ENCODE assay signal across 16 mouse cellular contexts in genomic region chr9:111422567-111422966, GRCm38 (mm10). TPM values are rescaled to one million over a fixed set of nuclear protein-coding genes. Genes with fewer than 3 reads are reported as not detected.
"Had no signal": no experiment of that assay in that cellular context is flagged by ENCODE, and none has a peak within 500 bp of the region (broad histone marks: within the 10 kb centered on the region; RNA-seq: fewer than 3 reads in every experiment).

No protein-coding gene starts in this region.

- H3K27me3 ChIP-seq: limb, embryonic 12.5 days; liver, embryonic 13.5 days; midbrain, embryonic 15.5 days; neural tube, embryonic 12.5 days had no signal

- H3K36me3 ChIP-seq: limb, embryonic 12.5 days; liver, embryonic 13.5 days; midbrain, embryonic 15.5 days; neural tube, embryonic 12.5 days had no signal

- DNase-seq: kidney, adult 18-20 months; kidney, postnatal 25 days; liver; liver, embryonic 13.5 days; liver, postnatal 0 days; right cerebral cortex, postnatal 4 days; spleen, adult 18-20 months; thymus, postnatal 14 days had no signal

- H3K9ac ChIP-seq: limb, embryonic 12.5 days; liver, embryonic 13.5 days; liver, postnatal 0 days; midbrain, embryonic 15.5 days; neural tube, embryonic 12.5 days had no signal

- H3K4me2 ChIP-seq: limb, embryonic 12.5 days; liver, embryonic 13.5 days; midbrain, embryonic 11.5 days; midbrain, embryonic 15.5 days; neural tube, embryonic 12.5 days had no signal

- H3K27ac ChIP-seq: limb, embryonic 12.5 days; liver, embryonic 13.5 days; macrophage; midbrain, embryonic 15.5 days; neural tube, embryonic 12.5 days had no signal

- ATAC-seq: liver, postnatal 0 days; midbrain, embryonic 15.5 days had no signal

- H3K4me1 ChIP-seq: limb, embryonic 12.5 days; liver, embryonic 13.5 days; megakaryocyte, embryonic 14.5 days had no signal

- H3K9me3 ChIP-seq: limb, embryonic 12.5 days; liver, embryonic 13.5 days; midbrain, embryonic 15.5 days; neural tube, embryonic 12.5 days had no signal

- H3K4me3 ChIP-seq: limb, embryonic 12.5 days; liver, embryonic 13.5 days; megakaryocyte, embryonic 14.5 days; midbrain, embryonic 15.5 days; neural tube, embryonic 12.5 days had no signal

RNA-seq across cellular contexts. Expression of gene Dclk3, which starts 16.3 kb away (rescaled TPM):
- total RNA-seq: monocyte, adult 5-6 weeks; neutrophil, adult 5-6 weeks had no signal
- polyA plus RNA-seq: liver, embryonic 13.5 days; macrophage had no signal
